Mouse (Mus musculus) forebrain, embryonic 11.5 days (tissue): ENCODE data around the gene Resp18. TPM values are rescaled to one million over a fixed set of nuclear protein-coding genes. Genes with fewer than 3 reads are reported as not detected.

Experiments used
- ATAC-seq: fragments of 200-750 bp; cut with Nextera tagmentation; replicated peaks from 2 replicates; pipeline ENCODE4 v1.8.0; 2017; ENCODE audit warnings: moderate TSS enrichment; ENCODE audit not compliant: low FRiP score
- DNase-seq: peaks from one replicate; pipeline ENCODE4 v3.0.0-alpha.2; 2017; ENCODE audit warnings: low spot score
- H3K27ac ChIP-seq: fragments of 300-500 bp; sonication (generic); 2 replicates; pipeline ENCODE4 v1.5.1; 2014; ENCODE audit warnings: low read depth, low read length
- H3K27me3 ChIP-seq: fragments of 300-500 bp; sonication (generic); 2 replicates; pipeline ENCODE4 v1.6.1; 2014; ENCODE audit warnings: mild to moderate bottlenecking, low read length, mixed read lengths; ENCODE audit not compliant: control insufficient read depth, insufficient read depth
- H3K36me3 ChIP-seq: fragments of 300-500 bp; sonication (generic); 2 replicates; pipeline ENCODE4 v1.6.1; 2014; ENCODE audit warnings: mild to moderate bottlenecking, low read length, moderate library complexity, mixed read lengths; ENCODE audit not compliant: control insufficient read depth, insufficient read depth
- H3K4me1 ChIP-seq: fragments of 300-500 bp; sonication (generic); replicated peaks from 2 replicates; pipeline ENCODE4 v1.6.1; 2014; ENCODE audit warnings: low read length, mixed read lengths; ENCODE audit not compliant: control insufficient read depth, insufficient read depth
- H3K4me2 ChIP-seq: fragments of 300-500 bp; sonication (generic); 2 replicates; pipeline ENCODE4 v1.6.1; 2014; ENCODE audit warnings: low read depth, mild to moderate bottlenecking, low read length, moderate library complexity, mixed read lengths; ENCODE audit not compliant: severe bottlenecking
- H3K4me3 ChIP-seq: fragments of 300-500 bp; sonication (generic); 2 replicates; pipeline ENCODE4 v1.5.1; 2014; ENCODE audit warnings: low read depth, low read length
- H3K9ac ChIP-seq: fragments of 300-500 bp; sonication (generic); 2 replicates; pipeline ENCODE4 v1.6.1; 2014; ENCODE audit warnings: low read length
- H3K9me3 ChIP-seq: fragments of 300-500 bp; sonication (generic); 2 replicates; pipeline ENCODE4 v1.6.1; 2016; ENCODE audit warnings: low read length, mixed read lengths; ENCODE audit not compliant: control insufficient read depth
- WGBS: fragments of 180-500 bp; shearing (Covaris S2); extraction: QIAGEN DNeasy Blood & Tissue Kit; methylation state at CpG from one replicate; pipeline ENCODE4 v1.1.7; 2014; 5-methylcytosine and 5-hydroxymethylcytosine counted together
- polyA plus RNA-seq: library from polyadenylated mRNA; unstranded; fragments of >200 nt; fragmentation: Nextera tagmentation; extraction: Ambion mirVana; gene quantifications from 2 replicates; pipeline ENCODE4 v1.2.1, GENCODE M21; 2014

Resp18 gene
- polyA plus RNA-seq, 1 experiment from 2014 or later, result 15.8 TPM

DNA sequence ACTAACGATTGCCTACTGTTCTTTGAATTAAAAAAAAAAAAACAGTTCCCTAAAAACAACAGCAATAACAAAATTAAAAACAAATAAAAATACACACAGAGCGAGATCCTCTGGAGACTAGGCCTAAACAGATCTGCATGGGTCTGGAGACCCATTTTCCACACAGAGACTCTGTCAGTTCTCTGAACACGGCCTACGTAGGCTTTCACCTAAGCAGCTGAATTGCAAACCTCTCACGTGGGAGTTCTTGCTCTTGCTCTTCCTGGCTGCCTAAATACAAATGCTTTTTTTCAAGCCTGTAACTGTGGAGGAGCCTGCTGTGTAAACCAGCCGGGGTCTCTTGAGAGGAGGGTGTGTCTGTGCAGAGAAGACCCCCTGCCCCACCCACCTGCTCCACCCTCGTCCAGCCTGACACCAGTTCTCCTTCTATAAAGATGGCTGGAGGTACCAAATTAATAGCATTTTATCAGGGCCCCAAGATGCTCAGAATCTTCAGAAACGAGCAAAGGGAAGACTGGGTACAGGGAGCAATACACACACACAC is 11.7 kb upstream of the Resp18 start:
- Histone ChIP-seq H3K9ac (no peak overlapping the region), H3K4me3 (no peak overlapping the region), H3K27me3 (no peaks in the 10 kb centered on the region), H3K9me3 (no peaks in the 10 kb centered on the region), H3K36me3 (no peaks in the 10 kb centered on the region), H3K4me1 (no peaks in the 10 kb centered on the region; the same call in 1 of the 2 replicates), H3K27ac (peak overlapping the region; percentile 79), H3K4me2 (no peak overlapping the region)
- ATAC-seq (0 out of 2 replicates have a peak, but pooled peaks have one; percentile 49), DNase-seq (no peak)
- WGBS, result 46% methylated on average over 8 of the region's 8 CpGs

GRCm38 (mm10) chr1:75289376-75289775 is 11.2 kb upstream of the Resp18 start:
- Histone ChIP-seq H3K27ac (peak overlapping the region; percentile 79), H3K4me3 (no peak overlapping the region), H3K9me3 (no peaks in the 10 kb centered on the region), H3K36me3 (no peaks in the 10 kb centered on the region), H3K4me2 (no peak overlapping the region), H3K27me3 (no peaks in the 10 kb centered on the region), H3K4me1 (no peaks in the 10 kb centered on the region; the same call in 1 of the 2 replicates), H3K9ac (no peak overlapping the region)
- DNase-seq (peak; percentile 75), ATAC-seq (peak; percentile 90)
- 8% methylated on average over 7 of the region's 7 CpGs for WGBS

DNA sequence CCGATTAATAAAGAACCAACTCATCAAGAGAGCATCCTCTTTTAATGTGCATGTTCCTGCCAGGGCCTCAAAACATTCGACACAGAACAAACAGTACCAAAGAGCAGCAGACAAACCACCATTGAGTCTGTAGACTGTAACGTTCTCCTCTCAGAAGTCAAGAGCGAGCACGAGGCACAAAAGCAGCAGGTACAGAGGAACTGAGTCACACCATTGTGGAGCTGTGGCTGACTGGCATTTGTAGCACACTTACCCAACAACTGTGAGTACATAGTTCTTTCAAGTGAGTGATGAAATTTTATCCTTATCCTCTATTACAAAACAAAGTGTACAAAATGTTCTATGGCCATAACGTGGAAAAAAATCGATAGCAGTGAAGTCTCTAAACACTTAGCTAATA is 6.7 kb upstream of the Resp18 start:
- no peak overlapping the region for H3K9ac ChIP-seq
- 87% methylated on average over 7 of the region's 7 CpGs for WGBS
- no peaks in the 10 kb centered on the region for H3K36me3 ChIP-seq
- no peaks in the 10 kb centered on the region; the same call in 1 of the 2 replicates for H3K9me3 ChIP-seq
- ATAC-seq (no peak), DNase-seq (no peak)
- H3K4me1 ChIP-seq, result no peaks in the 10 kb centered on the region; the same call in 1 of the 2 replicates
- H3K27ac ChIP-seq, result no peak overlapping the region
- H3K4me2 ChIP-seq, result no peak overlapping the region
- H3K4me3 ChIP-seq, result no peak overlapping the region
- no peaks in the 10 kb centered on the region for H3K27me3 ChIP-seq

GRCm38 (mm10) chr1:75283017-75283416 is 4.8 kb upstream of the Resp18 start:
- no peak for DNase-seq

DNA sequence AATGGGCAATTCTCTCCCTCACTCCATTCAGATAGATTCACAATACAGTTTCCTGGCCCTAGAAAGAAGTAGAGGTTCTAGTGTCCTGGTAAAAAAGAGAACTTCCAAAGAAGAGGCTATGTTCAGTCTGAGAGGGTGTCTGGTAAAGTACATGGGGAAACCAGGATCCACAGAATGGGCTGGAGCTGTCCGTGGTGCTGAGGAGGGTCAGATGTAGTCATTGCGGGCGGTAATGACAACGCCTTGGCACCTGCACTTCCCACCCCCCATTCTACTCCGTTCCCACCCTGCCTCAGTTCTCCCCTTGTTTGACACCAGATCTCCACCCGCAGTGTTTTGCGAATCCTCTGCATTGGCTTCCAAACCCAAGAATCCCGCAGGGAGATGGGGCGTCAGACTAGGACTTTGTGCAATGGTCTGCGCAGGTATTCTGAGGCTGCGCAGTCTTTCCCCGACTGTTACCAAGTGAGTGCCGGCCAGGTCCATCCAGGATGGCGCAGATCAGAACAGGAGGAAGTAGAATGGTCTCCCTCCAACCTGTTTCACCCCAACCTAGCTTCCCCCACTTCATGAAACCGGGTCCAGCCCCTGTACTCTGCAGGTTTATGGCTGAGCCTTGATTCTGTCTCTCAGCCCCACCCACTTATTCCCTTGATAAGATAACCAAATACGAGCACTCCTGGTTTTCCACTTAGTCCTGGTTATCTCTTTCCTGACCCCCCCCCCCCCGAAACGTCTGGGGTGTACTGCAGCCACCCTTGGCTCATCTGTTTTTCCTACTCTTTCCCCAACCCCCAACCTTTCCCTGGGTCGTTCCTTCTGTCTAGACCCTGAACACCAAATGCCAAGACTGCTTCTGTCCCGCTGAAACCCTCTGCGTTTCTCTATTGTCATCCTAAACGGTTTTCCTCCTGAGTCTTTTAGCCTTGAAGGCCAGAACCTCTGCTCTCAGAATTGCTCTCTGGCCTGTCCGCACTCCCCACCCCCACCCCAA is 723 bp downstream of the Resp18 start:
- Histone ChIP-seq H3K4me2 (peak overlapping the region; percentile 24; the same call in 1 of the 2 replicates), H3K4me1 (no peaks in the 10 kb centered on the region), H3K27me3 (peaks cover 15% of the 10 kb centered on the region), H3K9me3 (no peaks in the 10 kb centered on the region; the same call in 1 of the 2 replicates), H3K9ac (peak overlapping the region; percentile 12; the same call in 1 of the 2 replicates), H3K27ac (no peak overlapping the region), H3K4me3 (peak overlapping the region; percentile 8; the same call in 1 of the 2 replicates), H3K36me3 (no peaks in the 10 kb centered on the region)
- 2% methylated on average over 23 of the region's 23 CpGs for WGBS
- DNase-seq, result peak; percentile 78
- no peak for ATAC-seq

More at GRCm38 (mm10) chr1:75283017-75283416, 4.8 kb upstream of the Resp18 start:
- H3K27ac ChIP-seq, result no peak overlapping the region
- H3K36me3 ChIP-seq, result no peaks in the 10 kb centered on the region
- H3K27me3 ChIP-seq, result peaks cover 6% of the 10 kb centered on the region
- no peak for ATAC-seq
- no peaks in the 10 kb centered on the region for H3K4me1 ChIP-seq
- no peaks in the 10 kb centered on the region; the same call in 1 of the 2 replicates for H3K9me3 ChIP-seq
- H3K4me2 ChIP-seq, result no peak overlapping the region
- H3K4me3 ChIP-seq, result no peak overlapping the region
- WGBS, result 83% methylated on average over 5 of the region's 5 CpGs
- H3K9ac ChIP-seq, result no peak overlapping the region

DNA sequence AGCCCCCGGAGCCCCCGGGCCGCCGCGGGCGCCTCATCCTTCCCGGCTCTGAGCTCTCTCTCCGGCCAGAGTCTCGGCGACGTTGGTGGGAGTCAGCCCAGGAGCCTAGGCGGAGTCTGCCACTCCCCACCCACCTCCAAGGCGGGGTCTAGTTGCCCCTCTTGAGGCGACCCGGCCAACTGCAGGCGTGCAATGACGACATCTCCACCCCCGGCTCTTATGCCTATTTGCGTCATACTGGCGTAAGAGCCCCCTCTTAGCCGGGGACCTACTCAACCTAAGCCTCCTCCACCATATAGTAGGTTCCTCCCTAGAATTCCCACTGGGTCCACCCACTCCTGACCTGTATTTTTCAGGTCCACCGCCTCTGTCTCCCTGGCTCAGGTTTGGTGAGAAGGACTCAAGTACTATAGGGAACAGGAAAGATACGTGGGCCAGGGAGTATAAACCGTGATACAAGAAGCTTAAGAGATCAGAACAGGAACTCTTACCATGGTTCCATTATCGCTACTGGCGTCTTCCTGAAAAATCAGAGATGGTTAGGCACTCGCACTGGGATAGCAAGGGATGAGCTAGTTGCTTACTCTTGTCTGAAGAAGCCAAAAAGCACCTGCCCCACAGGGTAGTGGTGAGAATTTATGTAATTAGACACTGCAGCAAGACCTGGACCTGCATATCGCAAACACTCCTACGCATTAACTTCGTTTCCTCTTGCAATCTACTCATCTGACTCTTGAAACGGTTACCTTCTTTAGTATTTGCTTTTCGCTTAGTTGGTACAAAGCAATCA is 13.9 kb downstream of the Resp18 start, which contains the start of gene Ptprn:
Gene Ptprn, minus strand, starts transcription at position 412 of the 790 bp plus-strand sequence.
- Histone ChIP-seq H3K36me3 (no peaks in the 10 kb centered on the region), H3K9ac (0 out of 2 replicates have a peak within 1 kb of the TSS, but pooled peaks have one; percentile 35), H3K9me3 (no peaks in the 10 kb centered on the region), H3K4me2 (peak within 1 kb of the TSS; percentile 64), H3K27ac (no peak within 1 kb of the TSS), H3K27me3 (peaks cover 26% of the 10 kb centered on the region), H3K4me1 (no peaks in the 10 kb centered on the region), H3K4me3 (peak within 1 kb of the TSS; percentile 31)
- WGBS, result 11% methylated on average over 32 of the region's 32 CpGs
- peak; percentile 64 for ATAC-seq
- DNase-seq, result peak; percentile 69

DNA sequence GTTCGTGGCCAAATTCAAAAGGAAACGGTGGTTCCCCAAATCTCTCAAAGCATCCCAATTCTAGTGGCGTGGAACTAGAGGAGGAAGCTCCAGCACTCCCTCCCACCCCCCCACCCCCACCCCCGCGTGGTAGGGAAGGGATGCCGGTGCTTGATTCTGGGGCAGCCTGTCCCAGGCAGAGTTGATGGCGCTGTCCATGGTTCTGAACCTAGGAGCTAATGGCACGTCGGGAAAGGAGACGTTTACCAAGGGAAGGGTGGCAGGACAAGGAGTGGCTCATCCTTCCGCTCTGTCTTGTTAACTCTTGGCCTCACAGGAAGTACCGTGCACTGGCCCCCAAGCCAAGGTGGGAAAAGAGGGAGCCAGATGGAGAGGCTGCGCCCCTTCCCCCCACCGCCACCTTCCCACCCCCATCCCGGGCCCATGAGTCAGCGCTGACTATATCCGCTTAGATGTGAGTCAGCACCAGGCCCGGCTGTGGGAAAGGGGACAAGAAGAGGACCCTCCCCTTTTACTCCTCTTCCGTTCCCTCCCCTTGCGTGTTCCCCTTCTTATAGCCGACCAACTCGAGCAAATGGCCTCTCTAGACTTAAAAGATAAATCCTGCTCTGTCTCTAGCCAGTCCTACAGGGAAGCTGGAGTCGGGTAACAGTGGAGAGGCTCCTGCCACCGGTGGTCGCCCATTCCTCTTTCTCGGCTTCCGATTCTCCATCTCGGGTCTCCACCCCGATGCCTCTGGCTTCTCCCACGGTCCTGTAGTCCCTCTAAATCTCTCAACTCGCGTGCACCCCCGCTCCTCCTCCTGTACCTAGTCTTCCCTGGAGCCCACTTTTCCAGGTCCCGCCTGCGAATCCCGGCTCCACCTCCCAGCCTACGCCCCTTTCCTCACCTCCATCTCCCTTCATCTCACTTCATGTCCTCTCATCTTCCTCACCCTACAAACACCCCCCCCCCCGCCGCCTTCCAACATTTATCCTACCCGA is 15.0 kb downstream of the Resp18 start:
- 1% methylated on average over 40 of the region's 40 CpGs for WGBS
- H3K4me2 ChIP-seq, result peak overlapping the region; percentile 64
- peaks cover 26% of the 10 kb centered on the region for H3K27me3 ChIP-seq
- no peaks in the 10 kb centered on the region for H3K9me3 ChIP-seq
- no peak overlapping the region for H3K27ac ChIP-seq
- peak overlapping the region; percentile 31 for H3K4me3 ChIP-seq
- ATAC-seq (peak; percentile 51; the same call in 1 of the 2 replicates), DNase-seq (peak; percentile 83)
- no peaks in the 10 kb centered on the region for H3K36me3 ChIP-seq
- no peaks in the 10 kb centered on the region for H3K4me1 ChIP-seq
- no peak overlapping the region for H3K9ac ChIP-seq
